Mouse (Mus musculus) liver, embryonic 13.5 days (tissue): Measurements from ENCODE around the gene Ddx3x. TPM values are rescaled to one million over a fixed set of nuclear protein-coding genes. Genes with fewer than 3 reads are reported as not detected.
"Not testable (repeated sequence)": the region's sequence is repeated elsewhere in the genome, so short reads cannot be mapped to it uniquely, and the experiment has no call there.

Source experiments
- ATAC-seq: fragments of 200-750 bp; cut with Nextera tagmentation; 2 replicates; pipeline ENCODE4 v1.8.0; 2017; ENCODE audit warnings: low read depth, mild to moderate bottlenecking, moderate number of reproducible peaks, moderate library complexity
- DNase-seq: peaks from one replicate; pipeline ENCODE4 v3.0.0; 2022
- H3K27ac ChIP-seq: fragments of 300-500 bp; sonication (generic); 2 replicates; pipeline ENCODE4 v1.5.1; 2015; ENCODE audit warnings: moderate library complexity, mild to moderate bottlenecking, inconsistent platforms
- H3K27me3 ChIP-seq: fragments of 300-500 bp; sonication (generic); 2 replicates; pipeline ENCODE4 v1.6.1; 2015; ENCODE audit warnings: mild to moderate bottlenecking, inconsistent platforms
- H3K36me3 ChIP-seq: fragments of 300-500 bp; sonication (generic); 2 replicates; pipeline ENCODE4 v1.6.1; 2015; ENCODE audit warnings: mild to moderate bottlenecking, inconsistent platforms
- H3K4me1 ChIP-seq: fragments of 300-500 bp; sonication (generic); replicated peaks from 2 replicates; pipeline ENCODE4 v1.6.1; 2015; ENCODE audit warnings: inconsistent platforms
- H3K4me2 ChIP-seq: fragments of 300-500 bp; sonication (generic); 2 replicates; pipeline ENCODE4 v1.6.1; 2015; ENCODE audit warnings: inconsistent platforms, mild to moderate bottlenecking, moderate library complexity
- H3K4me3 ChIP-seq: fragments of 300-500 bp; sonication (generic); replicated peaks from 2 replicates; pipeline ENCODE4 v1.5.1; 2015; ENCODE audit warnings: mild to moderate bottlenecking, inconsistent platforms
- H3K9ac ChIP-seq: fragments of 300-500 bp; sonication (generic); 2 replicates; pipeline ENCODE4 v1.6.1; 2015; ENCODE audit warnings: mild to moderate bottlenecking, inconsistent platforms
- H3K9me3 ChIP-seq: fragments of 300-500 bp; sonication (generic); replicated peaks from 2 replicates; pipeline ENCODE4 v1.6.1; 2016; ENCODE audit warnings: inconsistent platforms
- WGBS: fragments of 180-500 bp; shearing (Covaris S2); methylation state at CpG from one replicate; pipeline ENCODE4 v1.1.7; 2015; ENCODE audit not compliant: insufficient replicate concordance; 5-methylcytosine and 5-hydroxymethylcytosine counted together
- polyA plus RNA-seq: library from polyadenylated mRNA; unstranded; fragments of >200 nt; fragmentation: Nextera tagmentation; extraction: Ambion mirVana; gene quantifications from 2 replicates; pipeline ENCODE4 v1.2.1, GENCODE M21; 2015

Ddx3x gene
- 66.1 and 85.7 TPM in 2 replicates for polyA plus RNA-seq

- peak within 1 kb of the TSS; percentile 96 for H3K9ac ChIP-seq
- peak; percentile 90 for ATAC-seq
- H3K27me3 ChIP-seq, result no peaks in the 10 kb centered on the region
- under 1% methylated on average over 57 of the region's 57 CpGs for WGBS
- H3K9me3 ChIP-seq, result no peaks in the 10 kb centered on the region
- peak within 1 kb of the TSS; percentile 93 for H3K27ac ChIP-seq
- H3K4me1 ChIP-seq, result peaks cover 26% of the 10 kb centered on the region
- peak; percentile 84 for DNase-seq
- peak within 1 kb of the TSS; percentile 89 for H3K4me3 ChIP-seq
- H3K4me2 ChIP-seq, result peak within 1 kb of the TSS; percentile 78
- H3K36me3 ChIP-seq, result peaks cover 13% of the 10 kb centered on the region
Measured at GRCm38 (mm10) chrX:13280409-13281328, at the start of gene Ddx3x. Gene Ddx3x (plus strand): TSS chrX:13280970.

- DNase-seq, result no peak
- H3K27ac ChIP-seq, result peak overlapping the region; percentile 61
- WGBS, result 51% methylated on average over 9 of the region's 9 CpGs
Measured at GRCm38 (mm10) chrX:13231243-13231642, 49.5 kb upstream of the Ddx3x start.

GRCm38 (mm10) chrX:13232834-13233233, 47.9 kb upstream of the Ddx3x start:
- H3K4me1 ChIP-seq, result peaks cover 37% of the 10 kb centered on the region
- H3K36me3 ChIP-seq, H3K27me3 ChIP-seq, H3K9me3 ChIP-seq, H3K9ac ChIP-seq, ATAC-seq, H3K4me2 ChIP-seq, DNase-seq, H3K27ac ChIP-seq, H3K4me3 ChIP-seq: not testable (repeated sequence)
- 88% methylated on average over 1 of the region's 1 CpGs for WGBS

More at GRCm38 (mm10) chrX:13231243-13231642, 49.5 kb upstream of the Ddx3x start:
- no peaks in the 10 kb centered on the region for H3K9me3 ChIP-seq
- no peak for ATAC-seq
- peak overlapping the region; percentile 53 for H3K4me3 ChIP-seq
- H3K9ac ChIP-seq, result peak overlapping the region; percentile 63
- peak overlapping the region; percentile 68 for H3K4me2 ChIP-seq
- H3K27me3 ChIP-seq, result no peaks in the 10 kb centered on the region
- no peaks in the 10 kb centered on the region for H3K36me3 ChIP-seq
- peaks cover 32% of the 10 kb centered on the region for H3K4me1 ChIP-seq

GRCm38 (mm10) chrX:13233631-13234030, 47.1 kb upstream of the Ddx3x start:
- Histone ChIP-seq H3K4me2 (no peak overlapping the region), H3K36me3 (no peaks in the 10 kb centered on the region), H3K9me3 (no peaks in the 10 kb centered on the region), H3K4me1 (peaks cover 37% of the 10 kb centered on the region), H3K27ac (no peak overlapping the region), H3K4me3 (no peak overlapping the region), H3K27me3 (no peaks in the 10 kb centered on the region), H3K9ac (no peak overlapping the region)
- no peak for DNase-seq
- no peak for ATAC-seq
- WGBS, result 31% methylated on average over 2 of the region's 2 CpGs

- no peak for ATAC-seq
- Histone ChIP-seq H3K36me3 (no peaks in the 10 kb centered on the region), H3K4me3 (no peak overlapping the region), H3K4me2 (no peak overlapping the region), H3K27ac (no peak overlapping the region), H3K4me1 (peaks cover 37% of the 10 kb centered on the region), H3K27me3 (no peaks in the 10 kb centered on the region), H3K9me3 (no peaks in the 10 kb centered on the region), H3K9ac (no peak overlapping the region)
- no peak for DNase-seq
- 32% methylated on average over 4 of the region's 4 CpGs for WGBS
Measured at GRCm38 (mm10) chrX:13234709-13235108, 46.1 kb upstream of the Ddx3x start.

GRCm38 (mm10) chrX:13236100-13236568, 44.6 kb upstream of the Ddx3x start:
- Histone ChIP-seq H3K4me3 (no peak overlapping the region), H3K9ac (peak overlapping the region; percentile 15; the same call in 1 of the 2 replicates), H3K9me3 (no peaks in the 10 kb centered on the region), H3K27me3 (no peaks in the 10 kb centered on the region), H3K4me1 (peaks cover 44% of the 10 kb centered on the region), H3K4me2 (no peak overlapping the region), H3K36me3 (no peaks in the 10 kb centered on the region), H3K27ac (peak overlapping the region; percentile 39; the same call in 1 of the 2 replicates)
- DNase-seq (no peak), ATAC-seq (peak; percentile 70)
- WGBS, result 61% methylated on average over 2 of the region's 2 CpGs

GRCm38 (mm10) chrX:13239455-13239854, 41.3 kb upstream of the Ddx3x start:
- no peaks in the 10 kb centered on the region for H3K36me3 ChIP-seq

GRCm38 (mm10) chrX:13240646-13241425, 39.9 kb upstream of the Ddx3x start:
- no peak for DNase-seq
- peak overlapping the region; percentile 86 for H3K27ac ChIP-seq
- H3K27me3 ChIP-seq, result no peaks in the 10 kb centered on the region
- H3K9ac ChIP-seq, result 0 out of 2 replicates have a peak overlapping the region, but pooled peaks have one; percentile 17
- WGBS, result 21% methylated on average over 11 of the region's 11 CpGs
- H3K4me1 ChIP-seq, result peaks cover 41% of the 10 kb centered on the region
- ATAC-seq, result peak; percentile 47
- peak overlapping the region; percentile 72 for H3K4me2 ChIP-seq
- no peaks in the 10 kb centered on the region for H3K36me3 ChIP-seq
- H3K9me3 ChIP-seq, result no peaks in the 10 kb centered on the region
- H3K4me3 ChIP-seq, result peak overlapping the region; percentile 61

More at GRCm38 (mm10) chrX:13239455-13239854, 41.3 kb upstream of the Ddx3x start:
- Histone ChIP-seq H3K27ac (no peak overlapping the region), H3K9me3 (no peaks in the 10 kb centered on the region), H3K9ac (no peak overlapping the region), H3K4me2 (no peak overlapping the region), H3K27me3 (no peaks in the 10 kb centered on the region), H3K4me3 (no peak overlapping the region), H3K4me1 (peaks cover 43% of the 10 kb centered on the region)
- DNase-seq (no peak), ATAC-seq (no peak)
- 77% methylated on average over 6 of the region's 6 CpGs for WGBS

- peaks cover 32% of the 10 kb centered on the region for H3K4me1 ChIP-seq
- peak overlapping the region; percentile 72 for H3K4me2 ChIP-seq
- DNase-seq (no peak), ATAC-seq (no peak)
- no peaks in the 10 kb centered on the region for H3K27me3 ChIP-seq
- H3K9ac ChIP-seq, result peak overlapping the region; percentile 74
- no peaks in the 10 kb centered on the region for H3K9me3 ChIP-seq
- no peaks in the 10 kb centered on the region for H3K36me3 ChIP-seq
- H3K4me3 ChIP-seq, result peak overlapping the region; percentile 61
- peak overlapping the region; percentile 86 for H3K27ac ChIP-seq
- 7% methylated on average over 21 of the region's 21 CpGs for WGBS
Measured at GRCm38 (mm10) chrX:13241426-13242319, 39.1 kb upstream of the Ddx3x start.

GRCm38 (mm10) chrX:13242320-13243096, 38.3 kb upstream of the Ddx3x start:
- 11% methylated on average over 24 of the region's 24 CpGs for WGBS
- ATAC-seq, result peak; percentile 82
- H3K4me2 ChIP-seq, result peak overlapping the region; percentile 72
- no peaks in the 10 kb centered on the region for H3K27me3 ChIP-seq
- peak overlapping the region; percentile 74 for H3K9ac ChIP-seq
- H3K4me1 ChIP-seq, result peaks cover 32% of the 10 kb centered on the region
- DNase-seq, result peak; percentile 63
- H3K9me3 ChIP-seq, result no peaks in the 10 kb centered on the region
- no peaks in the 10 kb centered on the region for H3K36me3 ChIP-seq
- H3K27ac ChIP-seq, result peak overlapping the region; percentile 86
- peak overlapping the region; percentile 61 for H3K4me3 ChIP-seq
